1 mouse cellular context compared by ENCODE assay signal in the genomic region with DNA sequence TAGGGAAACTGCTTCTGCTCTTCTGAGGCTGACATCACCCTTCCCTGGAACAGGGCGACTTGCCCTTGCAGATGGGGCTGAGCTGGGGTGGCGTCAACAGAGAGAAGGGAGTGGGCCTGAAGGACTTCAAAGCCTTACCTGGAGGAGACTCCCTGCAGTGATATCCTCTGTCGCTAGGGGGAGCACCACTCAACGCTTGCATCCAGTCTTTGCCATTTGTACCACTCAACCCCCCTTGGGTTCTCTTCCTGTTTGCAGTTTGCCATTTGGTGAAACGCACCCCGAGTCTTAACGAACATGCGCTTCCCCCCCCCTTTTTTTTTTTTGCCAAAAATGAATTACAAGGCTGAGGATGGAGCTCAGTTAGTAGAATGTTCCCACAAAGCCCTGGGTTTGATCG.
TF ChIP-seq lines count a peak whose summit lies in the region.

No protein-coding gene starts in this region.

TF ChIP-seq in MEL, 35 proteins besides CTCF, POLR2A, EP300 and RAD21 (continued from another document):
- TF ChIP-seq TBP (IDR thresholded peaks at IDR 0.05; ENCODE audit: low read depth, low read length) (no peak), RCOR1 (IDR thresholded peaks at IDR 0.05; ENCODE audit: low read depth, low read length) (no peak)
